Mouse (Mus musculus) limb, embryonic 14.5 days (tissue): ENCODE measurements around the gene 4932438H23Rik. TPM values are rescaled to one million over a fixed set of nuclear protein-coding genes. Genes with fewer than 3 reads are reported as not detected.

ENCODE experiments used
- ATAC-seq: fragments of 200-750 bp; cut with Nextera tagmentation; 2 replicates; pipeline ENCODE4 v1.8.0; 2017; ENCODE audit warnings: low read depth, moderate number of reproducible peaks, moderate TSS enrichment; ENCODE audit not compliant: low FRiP score
- DNase-seq: peaks from one replicate; pipeline ENCODE4 v3.0.0-alpha.2; 2015; ENCODE audit warnings: low spot score
- H3K27ac ChIP-seq: fragments of 300-500 bp; sonication (generic); replicated peaks from 2 replicates; pipeline ENCODE4 v1.5.1; 2014; ENCODE audit warnings: low read depth, mild to moderate bottlenecking, low read length, moderate library complexity, mixed read lengths
- H3K27me3 ChIP-seq: fragments of 300-500 bp; sonication (generic); 2 replicates; pipeline ENCODE4 v1.6.1; 2014; ENCODE audit warnings: low read length, mixed read lengths; ENCODE audit not compliant: control insufficient read depth, insufficient read depth
- H3K36me3 ChIP-seq: fragments of 300-500 bp; sonication (generic); 2 replicates; pipeline ENCODE4 v1.6.1; 2014; ENCODE audit warnings: mild to moderate bottlenecking, low read length, moderate library complexity, mixed read lengths; ENCODE audit not compliant: control insufficient read depth, insufficient read depth
- H3K4me1 ChIP-seq: fragments of 300-500 bp; sonication (generic); 2 replicates; pipeline ENCODE4 v1.6.1; 2014; ENCODE audit warnings: antibody characterized with exemption, low read length, mixed read lengths; ENCODE audit not compliant: control insufficient read depth, insufficient read depth
- H3K4me2 ChIP-seq: fragments of 300-500 bp; sonication (generic); replicated peaks from 2 replicates; pipeline ENCODE4 v1.6.1; 2014; ENCODE audit warnings: low read depth, mild to moderate bottlenecking, low read length, moderate library complexity; ENCODE audit not compliant: severe bottlenecking
- H3K4me3 ChIP-seq: fragments of 300-500 bp; sonication (generic); replicated peaks from 2 replicates; pipeline ENCODE4 v1.5.1; 2014; ENCODE audit warnings: low read length
- H3K9ac ChIP-seq: fragments of 300-500 bp; sonication (generic); 2 replicates; pipeline ENCODE4 v1.6.1; 2014; ENCODE audit warnings: mild to moderate bottlenecking, low read depth, low read length, moderate library complexity; ENCODE audit not compliant: severe bottlenecking
- H3K9me3 ChIP-seq: fragments of 300-500 bp; sonication (generic); 2 replicates; pipeline ENCODE4 v1.6.1; 2016; ENCODE audit warnings: low read length; ENCODE audit not compliant: control insufficient read depth
- POLR2A ChIP-seq: fragments of 200-500 bp; IDR thresholded peaks from 2 replicates; pipeline ENCODE4 v1.8.0; 2012; ENCODE audit warnings: inconsistent platforms, mild to moderate bottlenecking, moderate library complexity, borderline replicate concordance; ENCODE audit not compliant: insufficient read depth, insufficient read length; ENCODE audit errors: extremely low read depth
- WGBS: fragments of 180-500 bp; shearing (Covaris S2); extraction: QIAGEN DNeasy Blood & Tissue Kit; methylation state at CpG from one replicate; pipeline ENCODE4 v1.1.7; 2014; 5-methylcytosine and 5-hydroxymethylcytosine counted together
- polyA plus RNA-seq, 2 experiments: library from polyadenylated mRNA; depleted of rRNA in 1 of 2; stranded (reverse) in 1 of 2; unstranded in 1 of 2; fragments of >200 nt; fragmentation: Nextera tagmentation in 1 of 2; extraction: Ambion mirVana in 1 of 2; gene quantifications; 2 replicates each; pipeline versions ENCODE4 v1.2.1 to v1.2.3; 2012 to 2014

Gene 4932438H23Rik
- polyA plus RNA-seq, 2 experiments: 0.32 to 0.45 TPM

DNA sequence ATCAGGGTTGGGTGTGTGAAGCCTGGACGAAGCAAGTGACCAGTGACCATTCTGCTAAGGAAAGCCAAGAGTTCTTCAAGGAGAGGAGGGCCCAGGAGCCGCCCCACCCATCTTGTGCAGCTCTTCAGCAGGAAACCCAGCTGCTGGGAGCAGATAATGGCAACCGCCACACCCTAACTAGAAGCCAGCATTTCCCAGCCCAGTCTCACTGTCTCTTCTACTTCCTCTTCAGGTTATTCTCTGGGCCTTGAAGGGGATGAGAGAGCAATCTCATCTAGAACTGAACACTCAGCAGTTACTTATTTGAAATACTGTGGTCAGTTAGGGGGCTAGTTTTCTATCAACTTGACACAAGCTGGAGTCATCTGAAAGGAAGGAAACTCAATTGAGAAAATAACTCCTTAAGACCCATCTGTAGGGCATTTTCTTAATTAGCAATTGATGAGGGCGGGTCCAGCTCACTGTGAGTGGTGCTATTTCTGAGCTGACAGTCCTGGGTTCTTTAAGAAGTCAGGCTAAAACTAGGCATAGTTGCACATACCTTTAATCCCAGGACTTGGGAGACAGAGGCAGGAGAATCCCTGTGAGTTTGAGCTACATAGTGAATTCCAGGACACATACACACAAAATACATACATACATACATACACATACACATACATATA is 8.1 kb downstream of the 4932438H23Rik start:
- no peak overlapping the region for H3K4me2 ChIP-seq
- no peaks in the 10 kb centered on the region for H3K4me1 ChIP-seq
- H3K27ac ChIP-seq: no peak overlapping the region
- ATAC-seq (no peak), DNase-seq (no peak)
- 62% methylated on average over 4 of the region's 4 CpGs for WGBS
- no peaks in the 10 kb centered on the region for H3K27me3 ChIP-seq
- no peak overlapping the region for H3K4me3 ChIP-seq
- TF ChIP-seq POLR2A: no peak
- H3K9ac ChIP-seq: no peak overlapping the region
- no peaks in the 10 kb centered on the region for H3K9me3 ChIP-seq
- no peaks in the 10 kb centered on the region for H3K36me3 ChIP-seq

DNA sequence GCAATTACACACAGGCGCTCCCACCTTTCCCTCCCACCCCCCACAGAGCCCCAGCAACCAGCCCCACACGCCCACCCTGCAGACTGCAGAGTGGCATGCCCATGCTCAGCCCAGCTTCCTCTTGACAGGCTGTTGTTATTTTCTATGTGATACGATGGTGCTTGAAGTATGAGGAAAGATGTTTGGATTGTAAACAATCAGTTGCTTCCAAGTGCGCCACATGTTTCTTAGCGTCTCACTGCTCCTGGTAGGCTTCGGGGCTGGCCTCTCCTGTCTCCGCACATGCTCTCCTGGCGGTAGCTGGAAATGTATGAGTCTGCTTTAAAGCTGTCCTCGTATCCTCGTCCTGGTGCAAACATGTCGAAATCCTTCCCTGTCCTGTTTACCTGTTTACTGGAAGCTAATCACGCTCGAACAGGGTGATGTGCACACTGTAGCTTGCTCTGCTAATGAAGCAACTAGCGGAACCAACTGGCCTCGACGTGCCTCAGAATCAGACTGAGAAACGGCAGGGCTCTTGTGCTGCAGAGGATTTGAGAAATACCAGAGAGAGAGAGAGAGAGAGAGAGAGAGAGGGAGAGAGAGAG is 9.6 kb downstream of the 4932438H23Rik start:
- no peak overlapping the region for H3K4me3 ChIP-seq
- H3K9ac ChIP-seq: no peak overlapping the region
- 55% methylated on average over 17 of the region's 17 CpGs for WGBS
- H3K9me3 ChIP-seq: no peaks in the 10 kb centered on the region
- no peaks in the 10 kb centered on the region for H3K27me3 ChIP-seq
- DNase-seq (no peak), ATAC-seq (no peak)
- H3K4me1 ChIP-seq: no peaks in the 10 kb centered on the region
- no peaks in the 10 kb centered on the region for H3K36me3 ChIP-seq
- TF ChIP-seq POLR2A: no peak
- no peak overlapping the region for H3K4me2 ChIP-seq
- no peak overlapping the region for H3K27ac ChIP-seq

DNA sequence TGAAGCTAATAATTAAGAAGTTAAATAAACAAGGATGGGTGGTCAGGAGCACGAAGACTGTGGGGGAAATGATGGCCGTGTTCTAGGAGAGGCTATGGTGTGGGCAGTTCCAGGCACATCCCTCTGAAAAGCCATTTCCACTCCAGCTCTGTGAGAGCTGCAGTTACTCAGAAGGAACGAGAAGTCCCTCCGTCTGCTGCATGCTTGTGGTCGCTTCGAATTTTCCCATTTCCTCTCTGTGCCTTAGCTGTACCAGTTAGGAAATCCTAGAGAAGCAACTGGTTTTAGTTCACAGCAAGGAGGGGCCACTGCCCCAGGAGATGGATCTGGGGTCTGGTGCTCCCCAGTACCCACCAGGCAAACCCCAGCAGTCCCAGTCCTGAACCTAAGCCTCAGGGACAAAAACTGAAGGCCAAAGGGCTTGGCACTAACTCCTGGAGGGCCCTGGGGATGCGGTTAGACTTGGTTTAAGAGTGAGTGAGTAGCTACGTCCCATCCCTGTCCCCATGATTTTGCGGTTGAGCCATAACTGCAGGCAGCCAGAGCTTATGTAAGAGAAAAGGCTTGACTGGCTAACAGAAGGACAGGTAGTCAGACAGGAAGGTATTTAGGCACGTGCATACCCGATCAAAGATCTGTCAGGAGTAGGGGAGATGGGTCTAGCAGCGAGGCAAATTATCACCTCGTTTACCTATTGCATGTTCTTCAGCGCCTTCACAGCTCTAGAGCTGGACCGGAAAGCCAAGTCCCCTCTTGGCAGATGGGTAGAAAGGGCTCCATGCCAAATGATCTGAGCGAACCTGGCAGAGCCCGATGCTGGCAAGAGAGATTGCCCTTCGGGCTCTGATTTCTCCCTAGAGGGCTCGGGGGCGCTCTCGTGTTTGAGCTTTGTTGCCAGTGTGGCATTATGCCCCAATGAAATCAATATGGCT is 10.3 kb downstream of the 4932438H23Rik start:
- ATAC-seq (no peak), DNase-seq (no peak)
- H3K4me2 ChIP-seq: no peak overlapping the region
- H3K36me3 ChIP-seq: no peaks in the 10 kb centered on the region
- no peaks in the 10 kb centered on the region for H3K27me3 ChIP-seq
- H3K4me1 ChIP-seq: no peaks in the 10 kb centered on the region
- H3K4me3 ChIP-seq: no peak overlapping the region
- no peak overlapping the region for H3K9ac ChIP-seq
- no peak overlapping the region for H3K27ac ChIP-seq
- 74% methylated on average over 21 of the region's 21 CpGs for WGBS
- TF ChIP-seq POLR2A: no peak
- H3K9me3 ChIP-seq: no peaks in the 10 kb centered on the region

DNA sequence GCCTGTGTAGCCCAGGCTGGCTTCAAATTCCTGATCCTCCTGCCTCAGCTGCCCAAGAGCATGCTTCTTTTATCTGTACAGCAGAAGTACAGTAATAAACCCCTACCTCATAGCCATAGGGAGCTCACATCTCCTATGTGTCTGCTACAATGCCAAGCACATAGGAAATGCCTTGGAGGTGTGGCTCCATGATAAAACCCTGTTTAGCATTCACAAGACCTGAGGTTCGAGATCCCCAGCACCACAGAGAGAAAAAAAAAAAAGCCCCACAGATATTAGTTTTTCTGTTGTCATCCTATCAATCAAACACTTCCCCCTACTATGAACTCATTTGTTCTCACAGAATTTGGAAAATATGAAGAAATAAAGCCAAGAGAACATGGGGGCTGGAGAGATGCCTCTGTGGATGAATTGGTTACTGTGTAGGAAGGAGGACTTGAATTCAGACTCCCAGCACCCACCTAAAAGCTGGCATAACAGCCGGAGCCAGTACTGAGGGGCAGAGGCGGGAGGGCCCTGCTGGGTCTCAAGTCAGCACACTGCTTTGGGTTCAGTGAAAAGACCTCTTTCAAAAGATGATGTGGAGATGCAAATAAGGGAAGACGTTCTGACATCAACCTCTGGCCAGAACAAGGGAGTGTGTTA is 11.8 kb downstream of the 4932438H23Rik start:
- ATAC-seq (no peak), DNase-seq (no peak)
- Histone ChIP-seq H3K4me2 (no peak overlapping the region), H3K27me3 (no peaks in the 10 kb centered on the region), H3K4me3 (no peak overlapping the region), H3K36me3 (no peaks in the 10 kb centered on the region), H3K9me3 (no peaks in the 10 kb centered on the region), H3K9ac (no peak overlapping the region), H3K27ac (no peak overlapping the region), H3K4me1 (no peaks in the 10 kb centered on the region)
- WGBS: 80% methylated on average over 4 of the region's 4 CpGs
- TF ChIP-seq POLR2A: no peak

DNA sequence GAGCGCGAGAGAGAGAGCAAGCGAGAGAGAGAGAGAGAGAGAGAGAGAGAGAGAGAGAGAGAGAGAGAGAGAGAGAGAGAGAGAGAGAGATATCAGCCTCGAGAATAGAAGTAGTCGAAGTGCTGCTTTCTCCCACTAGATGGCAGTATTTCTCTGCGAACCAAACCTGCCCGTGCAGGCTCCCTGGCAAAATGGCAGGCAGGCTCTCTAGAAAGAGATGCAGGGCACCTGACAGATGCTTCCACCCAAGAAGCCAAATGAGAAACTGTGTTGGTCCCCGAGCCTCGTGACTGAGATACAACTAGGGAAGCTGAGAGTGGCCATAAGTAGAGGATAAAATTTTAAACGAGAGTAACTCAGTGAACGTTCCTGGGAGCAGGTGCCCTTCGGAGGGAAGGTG is 13.4 kb downstream of the 4932438H23Rik start:
- no peaks in the 10 kb centered on the region for H3K4me1 ChIP-seq
- H3K36me3 ChIP-seq: no peaks in the 10 kb centered on the region
- no peak overlapping the region for H3K4me3 ChIP-seq
- ATAC-seq (no peak), DNase-seq (peak; percentile 77)
- H3K9ac ChIP-seq: no peak overlapping the region
- WGBS: 22% methylated on average over 12 of the region's 12 CpGs
- H3K27me3 ChIP-seq: no peaks in the 10 kb centered on the region
- H3K4me2 ChIP-seq: no peak overlapping the region
- no peaks in the 10 kb centered on the region for H3K9me3 ChIP-seq
- no peak overlapping the region for H3K27ac ChIP-seq
- TF ChIP-seq POLR2A: no peak
